Mouse (Mus musculus): Measurements from ENCODE around the gene Cirbp. TPM values are rescaled to one million over a fixed set of nuclear protein-coding genes. Genes with fewer than 3 reads are reported as not detected.

Cirbp gene
- polyA plus RNA-seq, 1 experiment from 2014 or later: 62.6 TPM

GRCm38 (mm10) chr10:80172527-80173292, 6.9 kb downstream of the Cirbp start, which contains the start of gene 1600002K03Rik:
Gene 1600002K03Rik (plus strand): TSS chr10:80172944.
- H3K9ac ChIP-seq (ENCODE audit: low read depth, low read length): peak within 1 kb of the TSS; percentile 71
- peaks cover 20% of the 10 kb centered on the region for H3K36me3 ChIP-seq (ENCODE audit: control insufficient read depth, insufficient read depth, low read length)
- H3K4me2 ChIP-seq (ENCODE audit: low read depth, low read length): peak within 1 kb of the TSS; percentile 52
- peak within 1 kb of the TSS; percentile 91 for H3K27ac ChIP-seq (ENCODE audit: low read length)
- H3K4me3 ChIP-seq (ENCODE audit: low read length): peak within 1 kb of the TSS; percentile 60
- H3K4me1 ChIP-seq (ENCODE audit: control insufficient read depth, insufficient read depth, low read length): peaks cover 24% of the 10 kb centered on the region
- ATAC-seq: peak; percentile 79
- 6% methylated on average over 35 of the region's 35 CpGs for WGBS
- H3K9me3 ChIP-seq (ENCODE audit: control insufficient read depth, low read length): no peaks in the 10 kb centered on the region
- no peaks in the 10 kb centered on the region for H3K27me3 ChIP-seq (replicated peaks; ENCODE audit: control insufficient read depth, insufficient read depth, low read length)

- Histone ChIP-seq H3K9me3 (ENCODE audit: control insufficient read depth, low read length) (no peaks in the 10 kb centered on the region), H3K4me2 (ENCODE audit: low read depth, low read length) (peak overlapping the region; percentile 52), H3K9ac (ENCODE audit: low read depth, low read length) (peak overlapping the region; percentile 71), H3K4me1 (ENCODE audit: control insufficient read depth, insufficient read depth, low read length) (peaks cover 24% of the 10 kb centered on the region), H3K4me3 (ENCODE audit: low read length) (peak overlapping the region; percentile 60), H3K27me3 (replicated peaks; ENCODE audit: control insufficient read depth, insufficient read depth, low read length) (no peaks in the 10 kb centered on the region), H3K36me3 (ENCODE audit: control insufficient read depth, insufficient read depth, low read length) (peaks cover 20% of the 10 kb centered on the region), H3K27ac (ENCODE audit: low read length) (peak overlapping the region; percentile 63; the same call in 1 of the 2 replicates)
- WGBS: 10% methylated on average over 11 of the region's 11 CpGs
- no peak for ATAC-seq
These were observed 7.6 kb downstream of the Cirbp start for GRCm38 (mm10) chr10:80173358-80173757.

- Histone ChIP-seq H3K4me1 (ENCODE audit: control insufficient read depth, insufficient read depth, low read length) (peaks cover 20% of the 10 kb centered on the region), H3K4me3 (ENCODE audit: low read length) (no peak overlapping the region), H3K9me3 (ENCODE audit: control insufficient read depth, low read length) (no peaks in the 10 kb centered on the region), H3K4me2 (ENCODE audit: low read depth, low read length) (no peak overlapping the region), H3K27ac (ENCODE audit: low read length) (no peak overlapping the region), H3K36me3 (ENCODE audit: control insufficient read depth, insufficient read depth, low read length) (peaks cover 20% of the 10 kb centered on the region), H3K9ac (ENCODE audit: low read depth, low read length) (no peak overlapping the region), H3K27me3 (replicated peaks; ENCODE audit: control insufficient read depth, insufficient read depth, low read length) (no peaks in the 10 kb centered on the region)
- no peak for ATAC-seq
- WGBS: 85% methylated on average over 10 of the region's 10 CpGs
These were observed 8.3 kb downstream of the Cirbp start for GRCm38 (mm10) chr10:80173955-80174640.

- no peak overlapping the region for H3K9ac ChIP-seq (ENCODE audit: low read depth, low read length)
- H3K27me3 ChIP-seq (replicated peaks; ENCODE audit: control insufficient read depth, insufficient read depth, low read length): no peaks in the 10 kb centered on the region
- no peak overlapping the region for H3K27ac ChIP-seq (ENCODE audit: low read length)
- ATAC-seq: no peak
- 40% methylated on average over 2 of the region's 2 CpGs for WGBS
- H3K4me3 ChIP-seq (ENCODE audit: low read length): no peak overlapping the region
- no peak overlapping the region for H3K4me2 ChIP-seq (ENCODE audit: low read depth, low read length)
- H3K4me1 ChIP-seq (ENCODE audit: control insufficient read depth, insufficient read depth, low read length): peaks cover 17% of the 10 kb centered on the region
- H3K36me3 ChIP-seq (ENCODE audit: control insufficient read depth, insufficient read depth, low read length): peaks cover 19% of the 10 kb centered on the region
- H3K9me3 ChIP-seq (ENCODE audit: control insufficient read depth, low read length): no peaks in the 10 kb centered on the region
These were observed 8.9 kb downstream of the Cirbp start for GRCm38 (mm10) chr10:80174705-80175104.

- no peak for ATAC-seq
These were observed 9.9 kb downstream of the Cirbp start for GRCm38 (mm10) chr10:80175536-80176269.

GRCm38 (mm10) chr10:80176270-80176834, 10.6 kb downstream of the Cirbp start:
- Histone ChIP-seq H3K36me3 (ENCODE audit: control insufficient read depth, insufficient read depth, low read length) (peaks cover 4% of the 10 kb centered on the region), H3K27ac (ENCODE audit: low read length) (no peak overlapping the region), H3K9me3 (ENCODE audit: control insufficient read depth, low read length) (no peaks in the 10 kb centered on the region), H3K4me1 (ENCODE audit: control insufficient read depth, insufficient read depth, low read length) (peaks cover 20% of the 10 kb centered on the region), H3K9ac (ENCODE audit: low read depth, low read length) (no peak overlapping the region), H3K4me2 (ENCODE audit: low read depth, low read length) (no peak overlapping the region), H3K4me3 (ENCODE audit: low read length) (no peak overlapping the region), H3K27me3 (replicated peaks; ENCODE audit: control insufficient read depth, insufficient read depth, low read length) (no peaks in the 10 kb centered on the region)
- 88% methylated on average over 5 of the region's 5 CpGs for WGBS
- no peak for ATAC-seq

More at GRCm38 (mm10) chr10:80175536-80176269, 9.9 kb downstream of the Cirbp start:
- H3K4me3 ChIP-seq (ENCODE audit: low read length): no peak overlapping the region
- 35% methylated on average over 4 of the region's 4 CpGs for WGBS
- H3K9ac ChIP-seq (ENCODE audit: low read depth, low read length): no peak overlapping the region
- peaks cover 9% of the 10 kb centered on the region for H3K36me3 ChIP-seq (ENCODE audit: control insufficient read depth, insufficient read depth, low read length)
- no peaks in the 10 kb centered on the region for H3K9me3 ChIP-seq (ENCODE audit: control insufficient read depth, low read length)
- no peak overlapping the region for H3K4me2 ChIP-seq (ENCODE audit: low read depth, low read length)
- H3K27me3 ChIP-seq (replicated peaks; ENCODE audit: control insufficient read depth, insufficient read depth, low read length): no peaks in the 10 kb centered on the region
- H3K27ac ChIP-seq (ENCODE audit: low read length): no peak overlapping the region
- peaks cover 23% of the 10 kb centered on the region for H3K4me1 ChIP-seq (ENCODE audit: control insufficient read depth, insufficient read depth, low read length)

GRCm38 (mm10) chr10:80177441-80178279, 11.9 kb downstream of the Cirbp start:
- ATAC-seq: no peak
- Histone ChIP-seq H3K27me3 (replicated peaks; ENCODE audit: control insufficient read depth, insufficient read depth, low read length) (no peaks in the 10 kb centered on the region), H3K4me1 (ENCODE audit: control insufficient read depth, insufficient read depth, low read length) (peaks cover 9% of the 10 kb centered on the region), H3K4me3 (ENCODE audit: low read length) (no peak overlapping the region), H3K9me3 (ENCODE audit: control insufficient read depth, low read length) (no peaks in the 10 kb centered on the region), H3K36me3 (ENCODE audit: control insufficient read depth, insufficient read depth, low read length) (no peaks in the 10 kb centered on the region), H3K4me2 (ENCODE audit: low read depth, low read length) (no peak overlapping the region), H3K9ac (ENCODE audit: low read depth, low read length) (no peak overlapping the region; the same call in 1 of the 2 replicates), H3K27ac (ENCODE audit: low read length) (no peak overlapping the region)
- 67% methylated on average over 7 of the region's 7 CpGs for WGBS

GRCm38 (mm10) chr10:80179068-80180051, 13.6 kb downstream of the Cirbp start, which contains the start of gene Efna2:
Gene Efna2 (plus strand): TSS chr10:80179482.
- Histone ChIP-seq H3K4me2 (ENCODE audit: low read depth, low read length) (peak within 1 kb of the TSS; percentile 79), H3K36me3 (ENCODE audit: control insufficient read depth, insufficient read depth, low read length) (no peaks in the 10 kb centered on the region), H3K27me3 (replicated peaks; ENCODE audit: control insufficient read depth, insufficient read depth, low read length) (no peaks in the 10 kb centered on the region), H3K27ac (ENCODE audit: low read length) (peak within 1 kb of the TSS; percentile 14; the same call in 1 of the 2 replicates), H3K9ac (ENCODE audit: low read depth, low read length) (peak within 1 kb of the TSS; percentile 80), H3K9me3 (ENCODE audit: control insufficient read depth, low read length) (no peaks in the 10 kb centered on the region), H3K4me3 (ENCODE audit: low read length) (peak within 1 kb of the TSS; percentile 73), H3K4me1 (ENCODE audit: control insufficient read depth, insufficient read depth, low read length) (peaks cover 9% of the 10 kb centered on the region)
- peak; percentile 60 for ATAC-seq
- 2% methylated on average over 102 of the region's 106 CpGs for WGBS

All from intestine, embryonic 16.5 days (tissue).